Mouse (Mus musculus) limb, embryonic 12.5 days (tissue): ENCODE data around the gene Col6a1. TPM values are rescaled to one million over a fixed set of nuclear protein-coding genes. Genes with fewer than 3 reads are reported as not detected.

Source experiments
- ATAC-seq: fragments of 200-750 bp; cut with Nextera tagmentation; 2 replicates; pipeline ENCODE4 v1.8.0; 2017; ENCODE audit warnings: low read depth, moderate TSS enrichment; ENCODE audit not compliant: insufficient number of reproducible peaks, insufficient read depth, low FRiP score, low TSS enrichment
- H3K27ac ChIP-seq: fragments of 300-500 bp; sonication (generic); 2 replicates; pipeline ENCODE4 v1.5.1; 2016; ENCODE audit warnings: mild to moderate bottlenecking, moderate library complexity
- H3K27me3 ChIP-seq: fragments of 300-500 bp; sonication (generic); 2 replicates; pipeline ENCODE4 v1.6.1; 2016; ENCODE audit warnings: mild to moderate bottlenecking, moderate library complexity
- H3K36me3 ChIP-seq: fragments of 300-500 bp; sonication (generic); 2 replicates; pipeline ENCODE4 v1.6.1; 2016; ENCODE audit warnings: mild to moderate bottlenecking, moderate library complexity
- H3K4me1 ChIP-seq: fragments of 300-500 bp; sonication (generic); replicated peaks from 2 replicates; pipeline ENCODE4 v1.6.1; 2016
- H3K4me2 ChIP-seq: fragments of 300-500 bp; sonication (generic); 2 replicates; pipeline ENCODE4 v1.6.1; 2016; ENCODE audit warnings: mild to moderate bottlenecking, moderate library complexity
- H3K4me3 ChIP-seq: fragments of 300-500 bp; sonication (generic); replicated peaks from 2 replicates; pipeline ENCODE4 v1.5.1; 2016; ENCODE audit warnings: mild to moderate bottlenecking
- H3K9ac ChIP-seq: fragments of 300-500 bp; sonication (generic); replicated peaks from 2 replicates; pipeline ENCODE4 v1.6.1; 2016; ENCODE audit warnings: mild to moderate bottlenecking, moderate library complexity
- H3K9me3 ChIP-seq: fragments of 300-500 bp; sonication (generic); 2 replicates; pipeline ENCODE4 v1.6.1; 2016; ENCODE audit warnings: mild to moderate bottlenecking, moderate library complexity
- WGBS: fragments of 180-500 bp; shearing (Covaris S2); methylation state at CpG from one replicate; pipeline ENCODE4 v1.1.7; 2016; 5-methylcytosine and 5-hydroxymethylcytosine counted together
- polyA plus RNA-seq: library from polyadenylated mRNA; unstranded; fragments of >200 nt; fragmentation: Nextera tagmentation; extraction: Ambion mirVana; gene quantifications from 2 replicates; pipeline ENCODE4 v1.2.1, GENCODE M21; 2016

Col6a1 gene
- polyA plus RNA-seq, 1 experiment from 2014 or later, result 40.1 TPM

- H3K27me3 ChIP-seq, result no peaks in the 10 kb centered on the region
- H3K36me3 ChIP-seq, result peaks cover 7% of the 10 kb centered on the region
- no peak overlapping the region for H3K4me2 ChIP-seq
- H3K4me1 ChIP-seq, result no peaks in the 10 kb centered on the region; the same call in 1 of the 2 replicates
- no peak for ATAC-seq
- H3K27ac ChIP-seq, result no peak overlapping the region
- H3K4me3 ChIP-seq, result no peak overlapping the region
- no peak overlapping the region for H3K9ac ChIP-seq
- 81% methylated on average over 3 of the region's 3 CpGs for WGBS
- H3K9me3 ChIP-seq, result no peaks in the 10 kb centered on the region
Measured at GRCm38 (mm10) chr10:76704358-76704757, 21.6 kb downstream of the Col6a1 start.

DNA sequence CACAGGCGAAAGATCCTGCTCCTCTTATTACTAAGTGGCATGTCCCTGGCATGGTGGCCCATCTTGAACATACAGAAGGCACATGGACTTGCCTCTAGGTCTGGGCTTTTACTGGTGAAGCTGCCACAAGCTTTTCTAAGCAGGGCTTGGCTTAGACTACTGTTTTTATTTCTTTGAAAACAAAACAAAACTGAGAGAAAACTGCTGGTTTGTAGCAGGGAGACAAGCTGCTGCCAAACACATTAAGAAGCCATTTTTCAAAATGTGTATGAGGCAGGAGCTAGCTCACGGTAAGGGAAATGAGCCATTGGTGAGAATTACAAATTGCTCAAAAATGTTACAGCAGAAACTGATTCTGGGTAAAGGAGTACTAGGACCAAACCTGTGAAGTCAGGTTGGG is 24.5 kb downstream of the Col6a1 start:
- ATAC-seq, result no peak
- Histone ChIP-seq H3K9ac (no peak overlapping the region), H3K27ac (no peak overlapping the region), H3K4me3 (no peak overlapping the region), H3K27me3 (no peaks in the 10 kb centered on the region), H3K36me3 (no peaks in the 10 kb centered on the region), H3K4me1 (no peaks in the 10 kb centered on the region; the same call in 1 of the 2 replicates), H3K9me3 (no peaks in the 10 kb centered on the region), H3K4me2 (no peak overlapping the region)
- WGBS, result 76% methylated on average over 2 of the region's 2 CpGs

DNA sequence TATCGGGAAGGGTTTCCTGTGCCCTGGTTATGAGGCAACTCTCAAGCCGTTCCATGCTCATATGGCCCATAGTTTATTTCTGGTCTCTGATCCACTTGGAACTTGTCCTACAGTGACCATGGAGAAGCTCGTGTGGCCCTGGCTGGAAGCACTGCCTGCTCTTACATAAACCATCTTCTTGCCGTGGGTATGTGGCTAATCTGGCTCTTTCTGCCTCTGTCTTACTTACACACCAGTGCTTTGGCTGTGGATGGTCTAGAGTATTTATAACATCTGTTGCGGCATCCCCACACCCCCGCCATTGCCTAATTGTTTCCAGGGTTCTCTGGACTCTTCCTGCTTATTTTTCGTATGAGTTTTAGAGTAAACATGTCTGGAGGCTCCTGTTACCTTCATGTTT is 26.2 kb downstream of the Col6a1 start:
- WGBS, result 69% methylated on average over 7 of the region's 7 CpGs
- Histone ChIP-seq H3K9me3 (no peaks in the 10 kb centered on the region), H3K27ac (no peak overlapping the region), H3K36me3 (no peaks in the 10 kb centered on the region), H3K4me2 (no peak overlapping the region), H3K9ac (no peak overlapping the region), H3K27me3 (no peaks in the 10 kb centered on the region), H3K4me1 (no peaks in the 10 kb centered on the region; the same call in 1 of the 2 replicates), H3K4me3 (no peak overlapping the region)
- ATAC-seq, result no peak

DNA sequence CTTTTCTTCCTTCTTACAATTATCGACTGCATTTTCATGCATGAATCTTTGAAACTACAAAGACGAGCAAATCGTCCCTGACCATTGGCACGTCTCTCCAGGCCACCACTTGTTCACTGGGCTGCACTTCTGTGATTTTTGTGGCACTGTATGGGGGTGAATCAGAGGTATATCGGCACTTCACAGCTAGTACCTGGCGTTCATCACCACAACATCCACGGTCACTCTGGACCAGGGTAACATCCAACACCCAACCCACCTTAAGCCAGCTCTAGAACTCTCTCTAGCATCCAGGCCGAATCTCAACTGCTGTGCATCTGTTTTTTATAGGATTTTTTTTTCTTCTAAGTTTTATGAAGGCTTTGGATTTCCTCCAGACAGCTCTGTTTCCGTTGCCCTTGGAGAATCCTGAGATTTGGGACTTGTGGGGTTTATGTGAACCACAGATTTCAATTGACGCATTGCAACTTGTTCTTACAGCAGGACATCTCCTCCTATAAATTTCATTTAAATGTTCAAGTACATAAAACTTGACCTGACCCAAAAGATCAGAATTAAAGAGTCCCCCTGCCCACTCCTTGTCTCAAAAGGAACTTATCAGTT is 30.6 kb downstream of the Col6a1 start:
- Histone ChIP-seq H3K9me3 (no peaks in the 10 kb centered on the region), H3K36me3 (no peaks in the 10 kb centered on the region), H3K27me3 (no peaks in the 10 kb centered on the region), H3K9ac (no peak overlapping the region), H3K4me1 (no peaks in the 10 kb centered on the region; the same call in 1 of the 2 replicates), H3K27ac (no peak overlapping the region), H3K4me2 (no peak overlapping the region), H3K4me3 (no peak overlapping the region)
- no peak for ATAC-seq
- 76% methylated on average over 10 of the region's 10 CpGs for WGBS

DNA sequence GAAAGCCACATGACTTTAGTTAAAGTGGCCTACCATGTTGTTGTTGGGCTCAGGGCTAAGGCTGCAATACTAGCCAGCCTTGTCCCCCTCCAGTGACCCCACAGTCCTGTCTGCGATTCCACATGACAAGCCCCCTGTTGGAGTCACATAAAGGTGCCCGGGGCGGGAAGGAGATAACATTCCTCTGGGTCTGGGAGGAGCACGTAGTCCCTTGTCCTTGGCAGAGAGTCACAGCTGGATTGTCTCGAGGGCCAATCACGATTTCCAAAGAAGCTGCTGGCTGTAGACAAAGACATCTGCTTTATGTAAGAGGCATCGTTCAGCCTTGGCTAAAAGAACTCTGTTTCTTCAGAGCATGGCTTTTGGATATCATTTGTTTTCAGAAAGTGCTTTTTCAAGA is 31.2 kb downstream of the Col6a1 start:
- Histone ChIP-seq H3K9me3 (no peaks in the 10 kb centered on the region), H3K27ac (no peak overlapping the region), H3K4me2 (no peak overlapping the region), H3K4me1 (no peaks in the 10 kb centered on the region; the same call in 1 of the 2 replicates), H3K9ac (no peak overlapping the region), H3K36me3 (no peaks in the 10 kb centered on the region), H3K27me3 (no peaks in the 10 kb centered on the region), H3K4me3 (no peak overlapping the region)
- 59% methylated on average over 7 of the region's 7 CpGs for WGBS
- ATAC-seq, result no peak

DNA sequence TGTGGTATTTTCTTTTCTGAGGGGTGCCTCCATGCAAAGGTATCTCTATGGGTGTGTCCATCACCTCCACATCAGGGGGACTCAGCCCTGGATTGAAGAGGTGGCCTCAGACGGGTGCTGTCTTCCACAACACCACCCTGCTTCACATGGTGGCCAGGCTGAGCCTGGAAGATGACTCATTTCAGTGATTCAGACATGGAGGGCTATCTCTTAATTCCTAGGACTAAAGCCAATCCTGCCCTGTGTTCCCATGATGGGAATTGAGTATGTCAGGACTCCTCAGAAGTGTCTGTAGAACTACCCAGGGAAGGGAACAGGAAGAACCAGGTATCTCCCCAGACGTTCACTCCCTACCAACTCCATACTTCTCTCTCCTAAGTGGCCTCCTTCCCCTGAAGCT is 32.5 kb downstream of the Col6a1 start:
- no peak for ATAC-seq
- Histone ChIP-seq H3K27me3 (no peaks in the 10 kb centered on the region), H3K4me3 (no peak overlapping the region), H3K9ac (no peak overlapping the region), H3K9me3 (no peaks in the 10 kb centered on the region), H3K4me1 (no peaks in the 10 kb centered on the region), H3K36me3 (no peaks in the 10 kb centered on the region), H3K27ac (no peak overlapping the region), H3K4me2 (no peak overlapping the region)
- WGBS, result 83% methylated on average over 2 of the region's 2 CpGs

GRCm38 (mm10) chr10:76685451-76686017 is 40.4 kb downstream of the Col6a1 start:
- Histone ChIP-seq H3K27ac (no peak overlapping the region), H3K36me3 (no peaks in the 10 kb centered on the region), H3K4me3 (no peak overlapping the region), H3K9me3 (no peaks in the 10 kb centered on the region), H3K27me3 (no peaks in the 10 kb centered on the region), H3K4me2 (no peak overlapping the region), H3K4me1 (peaks cover 8% of the 10 kb centered on the region), H3K9ac (no peak overlapping the region)
- 89% methylated on average over 10 of the region's 10 CpGs for WGBS
- no peak for ATAC-seq

DNA sequence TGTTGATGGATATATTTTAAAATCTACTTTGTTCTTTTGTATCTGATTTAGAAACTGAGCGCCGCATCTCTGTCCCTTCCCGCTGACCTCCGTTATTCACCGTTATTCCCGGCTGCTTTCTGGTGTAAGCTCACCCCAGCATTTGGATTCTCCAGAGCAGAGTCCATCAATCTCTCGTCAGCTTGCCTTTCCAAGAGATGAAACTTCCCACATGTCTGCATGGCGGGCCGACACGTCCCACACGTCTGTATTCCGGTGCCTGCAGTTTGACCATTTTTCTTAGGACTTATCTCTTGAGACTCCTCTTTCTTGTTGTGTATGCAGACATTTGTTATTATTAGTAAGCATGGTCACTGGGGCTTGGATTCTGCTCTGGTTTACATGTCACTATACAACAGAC is 42.0 kb downstream of the Col6a1 start:
- Histone ChIP-seq H3K9me3 (no peaks in the 10 kb centered on the region), H3K36me3 (no peaks in the 10 kb centered on the region), H3K27ac (no peak overlapping the region), H3K9ac (no peak overlapping the region), H3K4me3 (no peak overlapping the region), H3K27me3 (no peaks in the 10 kb centered on the region), H3K4me1 (peaks cover 8% of the 10 kb centered on the region), H3K4me2 (no peak overlapping the region)
- ATAC-seq, result no peak
- WGBS, result 83% methylated on average over 12 of the region's 12 CpGs

DNA sequence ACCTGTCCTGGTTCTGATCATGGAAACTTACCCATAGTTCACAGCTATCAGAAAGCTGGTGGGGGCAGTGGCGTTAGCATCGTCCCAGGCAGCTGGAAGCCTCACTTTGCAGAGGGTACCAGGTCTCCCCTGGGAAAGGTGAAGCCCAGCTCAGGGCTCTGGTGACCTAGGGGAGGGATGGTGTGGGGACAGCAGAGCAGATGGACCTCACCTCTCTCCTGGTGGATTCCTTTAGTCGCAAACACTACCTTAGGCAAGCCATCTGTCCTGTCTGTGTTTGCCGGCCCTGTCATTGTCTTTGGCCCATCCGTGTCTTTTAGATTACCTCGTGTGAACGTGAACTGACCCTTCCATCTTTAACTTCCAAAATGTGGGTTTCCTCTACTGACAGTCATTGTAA is 42.5 kb downstream of the Col6a1 start:
- Histone ChIP-seq H3K9me3 (no peaks in the 10 kb centered on the region), H3K4me3 (no peak overlapping the region), H3K4me2 (no peak overlapping the region), H3K36me3 (no peaks in the 10 kb centered on the region), H3K4me1 (peaks cover 8% of the 10 kb centered on the region), H3K9ac (no peak overlapping the region), H3K27ac (no peak overlapping the region), H3K27me3 (no peaks in the 10 kb centered on the region)
- no peak for ATAC-seq
- 81% methylated on average over 7 of the region's 7 CpGs for WGBS

DNA sequence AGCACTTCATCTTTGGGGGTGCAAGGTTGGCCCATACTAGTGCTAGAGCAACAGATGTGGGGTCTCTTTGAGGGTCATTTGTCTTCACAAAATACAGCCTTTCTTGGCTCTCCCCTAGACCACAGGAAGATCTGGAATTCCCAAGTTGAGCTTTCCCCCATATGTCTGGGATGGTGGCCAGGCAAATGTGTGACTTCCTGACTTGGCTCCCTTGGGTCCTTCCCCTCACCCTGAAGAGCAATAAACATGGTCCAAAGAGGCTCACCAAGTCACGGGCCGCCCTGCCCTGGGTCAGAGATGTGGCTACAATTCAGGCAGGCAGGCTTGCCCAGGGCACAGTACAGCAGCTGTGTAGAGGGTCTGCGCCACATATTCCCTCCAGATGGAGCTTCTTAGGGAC is 44.1 kb downstream of the Col6a1 start:
- Histone ChIP-seq H3K4me3 (no peak overlapping the region), H3K9ac (no peak overlapping the region), H3K4me2 (no peak overlapping the region), H3K27me3 (no peaks in the 10 kb centered on the region), H3K4me1 (peaks cover 8% of the 10 kb centered on the region), H3K27ac (no peak overlapping the region), H3K9me3 (no peaks in the 10 kb centered on the region), H3K36me3 (no peaks in the 10 kb centered on the region)
- no peak for ATAC-seq
- 65% methylated on average over 3 of the region's 3 CpGs for WGBS

GRCm38 (mm10) chr10:76680758-76681650 is 45.0 kb downstream of the Col6a1 start:
- Histone ChIP-seq H3K4me2 (no peak overlapping the region), H3K9ac (no peak overlapping the region), H3K4me3 (no peak overlapping the region), H3K27ac (no peak overlapping the region), H3K9me3 (no peaks in the 10 kb centered on the region), H3K4me1 (peaks cover 8% of the 10 kb centered on the region), H3K27me3 (no peaks in the 10 kb centered on the region), H3K36me3 (no peaks in the 10 kb centered on the region)
- no peak for ATAC-seq
- WGBS, result 85% methylated on average over 6 of the region's 6 CpGs
